Mouse (Mus musculus): Measurements from ENCODE around the gene Sdccag8. TPM values are rescaled to one million over a fixed set of nuclear protein-coding genes. Genes with fewer than 3 reads are reported as not detected.

Gene Sdccag8
- total and polyA plus RNA-seq, 2 experiments from 2014 or later, result 5.9 to 8.1 TPM

- 24% methylated on average over 8 of the region's 8 CpGs for WGBS
- H3K27me3 ChIP-seq (ENCODE audit: control insufficient read depth, insufficient read depth, low read length), result no peaks in the 10 kb centered on the region
- DNase-seq (ENCODE audit: low spot score), result no peak
- peak overlapping the region; percentile 27; the same call in 1 of the 2 replicates for H3K27ac ChIP-seq (ENCODE audit: low read depth)
- no peak overlapping the region for H3K4me3 ChIP-seq (ENCODE audit: low read depth, low read length)
- peak overlapping the region; percentile 44 for H3K4me2 ChIP-seq (ENCODE audit: low read depth, low read length)
- TF ChIP-seq CTCF (IDR thresholded peaks at IDR 0.05; ENCODE audit: low read depth), result no peak
- TF ChIP-seq EP300 (IDR thresholded peaks at IDR 0.05; ENCODE audit: low read depth), result no peak
- H3K4me1 ChIP-seq (ENCODE audit: control insufficient read depth, insufficient read depth), result peaks cover 35% of the 10 kb centered on the region
- 0 out of 2 replicates have a peak overlapping the region, but pooled peaks have one; percentile 33 for H3K9ac ChIP-seq (replicated peaks; ENCODE audit: low read depth, low read length)
- ATAC-seq (ENCODE audit: insufficient read depth, low read depth), result peak; percentile 44; the same call in 1 of the 2 replicates
- H3K9me3 ChIP-seq (replicated peaks; ENCODE audit: control insufficient read depth, low read length), result no peaks in the 10 kb centered on the region
- H3K36me3 ChIP-seq (replicated peaks; ENCODE audit: control insufficient read depth, insufficient read depth, low read length), result no peaks in the 10 kb centered on the region
Observed at GRCm38 (mm10) chr1:176823889-176824288, 9.4 kb downstream of the Sdccag8 start.

DNA sequence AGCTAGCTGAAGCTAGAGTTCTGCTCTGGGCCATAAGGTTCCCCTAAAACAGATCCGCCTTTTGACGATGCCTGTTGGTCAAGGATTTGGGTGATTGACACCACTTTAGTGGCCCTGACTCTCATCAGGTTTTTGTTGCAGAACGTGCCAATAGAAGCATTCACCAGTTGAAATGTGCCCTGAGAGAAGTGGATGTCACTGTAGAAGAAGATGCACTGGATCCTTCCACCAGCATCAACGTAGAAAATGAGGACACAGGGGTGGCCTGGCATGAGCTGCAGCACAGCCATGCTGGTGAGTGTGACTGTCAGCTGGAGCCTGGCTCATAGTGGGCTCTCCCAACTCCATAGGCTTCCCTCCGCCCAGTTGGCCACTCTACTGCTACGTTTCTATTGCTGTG is 10.2 kb downstream of the Sdccag8 start:
- TF ChIP-seq EP300 (IDR thresholded peaks at IDR 0.05; ENCODE audit: low read depth) (no peak), CTCF (IDR thresholded peaks at IDR 0.05; ENCODE audit: low read depth) (no peak)
- no peak for ATAC-seq (ENCODE audit: insufficient read depth, low read depth)
- H3K36me3 ChIP-seq (replicated peaks; ENCODE audit: control insufficient read depth, insufficient read depth, low read length), result no peaks in the 10 kb centered on the region
- H3K27me3 ChIP-seq (ENCODE audit: control insufficient read depth, insufficient read depth, low read length), result no peaks in the 10 kb centered on the region
- no peak overlapping the region for H3K27ac ChIP-seq (ENCODE audit: low read depth)
- DNase-seq (ENCODE audit: low spot score), result no peak
- no peak overlapping the region for H3K4me3 ChIP-seq (ENCODE audit: low read depth, low read length)
- no peaks in the 10 kb centered on the region for H3K9me3 ChIP-seq (replicated peaks; ENCODE audit: control insufficient read depth, low read length)
- no peak overlapping the region for H3K9ac ChIP-seq (replicated peaks; ENCODE audit: low read depth, low read length)
- 83% methylated on average over 6 of the region's 6 CpGs for WGBS
- peaks cover 34% of the 10 kb centered on the region; the same call in 1 of the 2 replicates for H3K4me1 ChIP-seq (ENCODE audit: control insufficient read depth, insufficient read depth)
- H3K4me2 ChIP-seq (ENCODE audit: low read depth, low read length), result no peak overlapping the region

GRCm38 (mm10) chr1:176825084-176825483 is 10.6 kb downstream of the Sdccag8 start:
- no peaks in the 10 kb centered on the region for H3K9me3 ChIP-seq (replicated peaks; ENCODE audit: control insufficient read depth, low read length)
- 93% methylated on average over 4 of the region's 4 CpGs for WGBS
- no peaks in the 10 kb centered on the region for H3K27me3 ChIP-seq (ENCODE audit: control insufficient read depth, insufficient read depth, low read length)
- no peak for DNase-seq (ENCODE audit: low spot score)
- no peak for ATAC-seq (ENCODE audit: insufficient read depth, low read depth)
- TF ChIP-seq CTCF (IDR thresholded peaks at IDR 0.05; ENCODE audit: low read depth) (no peak), EP300 (IDR thresholded peaks at IDR 0.05; ENCODE audit: low read depth) (no peak)
- no peak overlapping the region for H3K9ac ChIP-seq (replicated peaks; ENCODE audit: low read depth, low read length)
- H3K36me3 ChIP-seq (replicated peaks; ENCODE audit: control insufficient read depth, insufficient read depth, low read length), result no peaks in the 10 kb centered on the region
- no peak overlapping the region for H3K4me3 ChIP-seq (ENCODE audit: low read depth, low read length)
- peaks cover 34% of the 10 kb centered on the region; the same call in 1 of the 2 replicates for H3K4me1 ChIP-seq (ENCODE audit: control insufficient read depth, insufficient read depth)
- no peak overlapping the region for H3K27ac ChIP-seq (ENCODE audit: low read depth)
- H3K4me2 ChIP-seq (ENCODE audit: low read depth, low read length), result no peak overlapping the region

DNA sequence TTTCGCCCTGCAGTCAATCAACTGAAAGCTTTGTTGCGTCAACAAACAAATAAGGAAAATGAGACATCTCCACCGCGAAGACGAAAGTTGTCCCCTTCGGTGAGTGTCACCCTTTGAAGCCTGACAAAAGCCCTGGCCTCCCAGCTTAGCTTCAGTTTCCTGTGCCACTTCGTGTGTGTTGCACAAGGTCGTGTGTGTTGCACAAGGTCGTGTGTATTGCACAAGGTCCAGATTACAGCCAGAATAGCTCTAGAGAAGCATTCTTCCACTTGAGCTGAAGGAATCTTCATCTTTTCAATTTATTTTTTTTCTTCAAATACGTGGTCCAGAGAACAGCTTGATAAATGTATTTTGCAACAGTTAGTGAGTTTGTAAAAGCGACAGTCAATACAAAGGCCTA is 11.7 kb downstream of the Sdccag8 start:
- no peak overlapping the region for H3K27ac ChIP-seq (ENCODE audit: low read depth)
- no peaks in the 10 kb centered on the region for H3K9me3 ChIP-seq (replicated peaks; ENCODE audit: control insufficient read depth, low read length)
- ATAC-seq (ENCODE audit: insufficient read depth, low read depth) (no peak), DNase-seq (ENCODE audit: low spot score) (no peak)
- H3K36me3 ChIP-seq (replicated peaks; ENCODE audit: control insufficient read depth, insufficient read depth, low read length), result no peaks in the 10 kb centered on the region
- H3K9ac ChIP-seq (replicated peaks; ENCODE audit: low read depth, low read length), result no peak overlapping the region
- no peaks in the 10 kb centered on the region for H3K27me3 ChIP-seq (ENCODE audit: control insufficient read depth, insufficient read depth, low read length)
- no peak overlapping the region for H3K4me3 ChIP-seq (ENCODE audit: low read depth, low read length)
- peaks cover 34% of the 10 kb centered on the region; the same call in 1 of the 2 replicates for H3K4me1 ChIP-seq (ENCODE audit: control insufficient read depth, insufficient read depth)
- 72% methylated on average over 11 of the region's 11 CpGs for WGBS
- H3K4me2 ChIP-seq (ENCODE audit: low read depth, low read length), result no peak overlapping the region
- TF ChIP-seq EP300 (IDR thresholded peaks at IDR 0.05; ENCODE audit: low read depth) (no peak), CTCF (IDR thresholded peaks at IDR 0.05; ENCODE audit: low read depth) (no peak)

DNA sequence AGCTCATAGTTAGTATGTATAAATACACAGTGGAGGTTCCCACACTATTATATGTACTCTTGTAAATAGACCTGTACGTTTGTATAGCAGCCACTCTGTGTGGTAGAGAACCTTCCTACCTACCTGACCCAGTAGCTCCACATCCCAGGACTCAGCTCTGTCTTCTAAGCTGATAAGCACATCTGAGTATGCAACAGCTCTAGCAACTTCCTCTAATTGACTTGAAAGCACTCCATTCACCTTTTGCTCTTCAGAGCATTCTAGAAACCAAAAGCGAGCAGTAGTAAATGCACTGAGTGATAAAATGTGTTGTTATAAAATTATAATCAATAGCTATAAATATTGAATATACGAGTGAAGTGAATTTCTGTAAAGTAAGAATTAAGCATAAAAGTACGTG is 12.5 kb downstream of the Sdccag8 start:
- no peak overlapping the region for H3K9ac ChIP-seq (replicated peaks; ENCODE audit: low read depth, low read length)
- 84% methylated on average over 4 of the region's 4 CpGs for WGBS
- no peak overlapping the region for H3K4me3 ChIP-seq (ENCODE audit: low read depth, low read length)
- H3K9me3 ChIP-seq (replicated peaks; ENCODE audit: control insufficient read depth, low read length), result no peaks in the 10 kb centered on the region
- H3K27ac ChIP-seq (ENCODE audit: low read depth), result no peak overlapping the region
- H3K27me3 ChIP-seq (ENCODE audit: control insufficient read depth, insufficient read depth, low read length), result no peaks in the 10 kb centered on the region
- H3K4me1 ChIP-seq (ENCODE audit: control insufficient read depth, insufficient read depth), result peaks cover 30% of the 10 kb centered on the region; the same call in 1 of the 2 replicates
- DNase-seq (ENCODE audit: low spot score) (no peak), ATAC-seq (ENCODE audit: insufficient read depth, low read depth) (no peak)
- no peak for TF ChIP-seq EP300 (IDR thresholded peaks at IDR 0.05; ENCODE audit: low read depth)
- no peak for TF ChIP-seq CTCF (IDR thresholded peaks at IDR 0.05; ENCODE audit: low read depth)
- H3K4me2 ChIP-seq (ENCODE audit: low read depth, low read length), result no peak overlapping the region
- H3K36me3 ChIP-seq (replicated peaks; ENCODE audit: control insufficient read depth, insufficient read depth, low read length), result no peaks in the 10 kb centered on the region

- no peak overlapping the region for H3K4me2 ChIP-seq (ENCODE audit: low read depth, low read length)
- H3K9ac ChIP-seq (replicated peaks; ENCODE audit: low read depth, low read length), result no peak overlapping the region
- WGBS, result 50% methylated on average over 4 of the region's 4 CpGs
- no peaks in the 10 kb centered on the region for H3K36me3 ChIP-seq (replicated peaks; ENCODE audit: control insufficient read depth, insufficient read depth, low read length)
- ATAC-seq (ENCODE audit: insufficient read depth, low read depth), result no peak
- no peak for DNase-seq (ENCODE audit: low spot score)
- peaks cover 26% of the 10 kb centered on the region; the same call in 1 of the 2 replicates for H3K4me1 ChIP-seq (ENCODE audit: control insufficient read depth, insufficient read depth)
- no peak overlapping the region for H3K27ac ChIP-seq (ENCODE audit: low read depth)
- no peaks in the 10 kb centered on the region for H3K27me3 ChIP-seq (ENCODE audit: control insufficient read depth, insufficient read depth, low read length)
- no peak overlapping the region for H3K4me3 ChIP-seq (ENCODE audit: low read depth, low read length)
- TF ChIP-seq CTCF (IDR thresholded peaks at IDR 0.05; ENCODE audit: low read depth) (no peak), EP300 (IDR thresholded peaks at IDR 0.05; ENCODE audit: low read depth) (no peak)
- no peaks in the 10 kb centered on the region for H3K9me3 ChIP-seq (replicated peaks; ENCODE audit: control insufficient read depth, low read length)
Observed at GRCm38 (mm10) chr1:176827365-176827764, 12.9 kb downstream of the Sdccag8 start.

Measured in heart, postnatal 0 days (tissue).